Mouse (Mus musculus): ENCODE results near the gene Pik3cb. TPM values are rescaled to one million over a fixed set of nuclear protein-coding genes. Genes with fewer than 3 reads are reported as not detected.

Gene Pik3cb
- polyA plus RNA-seq, 1 experiment from 2014 or later, result 2.8 TPM

DNA sequence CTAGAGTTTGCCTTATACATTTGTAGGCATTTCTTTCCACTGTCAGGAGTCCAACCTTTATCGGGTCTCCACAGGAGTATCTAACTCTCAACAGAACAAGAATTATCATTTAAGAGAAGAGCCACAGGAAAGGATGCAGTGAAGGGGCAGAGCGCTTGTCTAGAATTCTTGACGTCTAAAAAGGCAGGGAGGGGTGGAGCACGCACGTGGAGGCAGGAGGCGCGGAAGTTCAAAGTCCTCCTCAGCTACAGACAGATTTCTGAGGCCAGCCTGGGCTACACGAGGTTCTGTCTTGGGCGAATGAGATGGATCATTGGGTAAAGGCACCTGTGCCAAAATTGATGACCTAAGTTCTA, 23.7 kb upstream of the Pik3cb start:
- Histone ChIP-seq H3K36me3 (no peaks in the 10 kb centered on the region), H3K4me1 (peaks cover 13% of the 10 kb centered on the region), H3K9ac (replicated peaks) (no peak overlapping the region; the same call in 1 of the 2 replicates), H3K27ac (replicated peaks) (no peak overlapping the region), H3K4me3 (no peak overlapping the region), H3K27me3 (no peaks in the 10 kb centered on the region), H3K9me3 (no peaks in the 10 kb centered on the region), H3K4me2 (replicated peaks) (peak overlapping the region; percentile 36)
- ATAC-seq (ENCODE audit: low FRiP score, low read depth), result no peak
- WGBS, result 57% methylated on average over 9 of the region's 9 CpGs

DNA sequence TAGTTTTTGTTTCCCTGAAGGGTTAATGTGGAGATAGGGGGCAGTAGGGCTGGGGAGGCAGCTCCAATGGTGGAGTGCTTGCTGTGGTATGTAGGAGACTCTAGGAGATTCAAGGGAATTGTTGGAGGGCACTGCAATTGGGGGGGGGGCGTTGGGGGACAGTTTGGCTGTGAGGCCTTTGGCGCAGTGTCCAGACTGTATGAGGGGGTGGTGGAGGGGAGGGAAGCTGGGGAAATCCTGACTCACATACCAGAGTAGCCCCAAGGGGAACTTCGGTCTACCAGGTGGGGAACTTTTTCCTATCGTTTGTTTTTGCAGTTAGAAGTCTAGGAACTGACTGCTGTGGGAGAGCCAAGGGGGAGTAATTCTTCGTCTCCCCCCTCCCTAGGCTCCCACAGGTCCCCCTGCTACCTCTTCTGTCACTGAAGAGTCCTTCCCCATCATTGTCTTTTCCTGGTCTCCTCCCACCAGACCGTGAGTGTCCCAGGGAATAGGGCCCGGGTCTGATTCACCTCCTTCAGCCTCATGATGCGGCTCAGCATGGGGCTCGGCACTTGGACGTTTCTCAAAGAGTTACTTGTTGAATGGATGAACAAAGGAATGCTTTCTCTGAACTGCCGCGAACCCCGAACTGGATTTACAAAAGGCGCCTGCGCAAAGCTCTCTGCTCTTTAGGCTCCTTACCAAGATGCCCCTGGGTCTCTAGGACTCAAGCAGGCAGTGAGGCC, 23.2 kb upstream of the Pik3cb start:
- no peaks in the 10 kb centered on the region for H3K27me3 ChIP-seq
- 11% methylated on average over 15 of the region's 15 CpGs for WGBS
- H3K9ac ChIP-seq (replicated peaks), result no peak overlapping the region; the same call in 1 of the 2 replicates

DNA sequence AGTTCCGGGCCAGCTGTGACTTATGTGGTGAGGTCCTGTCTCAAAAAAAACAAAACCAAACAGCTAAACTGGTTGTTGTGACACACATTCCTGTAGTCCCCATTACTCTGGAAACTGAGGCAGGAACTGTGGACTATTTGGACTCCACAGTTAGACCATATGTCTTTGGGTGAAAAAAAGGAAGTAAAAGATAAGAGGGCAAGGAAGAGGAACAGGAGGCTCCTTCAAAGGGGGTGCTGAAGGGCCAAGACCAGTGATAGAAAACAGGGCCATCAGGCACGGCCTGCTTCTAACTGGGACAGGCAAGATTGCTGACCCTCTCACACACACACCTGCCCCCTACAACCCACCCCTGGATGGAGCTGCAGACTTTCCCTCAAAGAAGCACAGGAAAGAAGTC, 22.4 kb upstream of the Pik3cb start:
- H3K4me3 ChIP-seq, result no peak overlapping the region
- no peaks in the 10 kb centered on the region for H3K36me3 ChIP-seq
- H3K9ac ChIP-seq (replicated peaks), result no peak overlapping the region
- WGBS, result 100% methylated on average over 2 of the region's 2 CpGs
- H3K4me2 ChIP-seq (replicated peaks), result no peak overlapping the region
- peaks cover 13% of the 10 kb centered on the region for H3K4me1 ChIP-seq
- no peak for ATAC-seq (ENCODE audit: low FRiP score, low read depth)
- no peaks in the 10 kb centered on the region for H3K27me3 ChIP-seq
- H3K9me3 ChIP-seq, result no peaks in the 10 kb centered on the region
- H3K27ac ChIP-seq (replicated peaks), result no peak overlapping the region

More for the DNA sequence above, 23.2 kb upstream of the Pik3cb start:
- H3K36me3 ChIP-seq, result no peaks in the 10 kb centered on the region
- peaks cover 13% of the 10 kb centered on the region for H3K4me1 ChIP-seq
- H3K9me3 ChIP-seq, result no peaks in the 10 kb centered on the region
- H3K4me2 ChIP-seq (replicated peaks), result peak overlapping the region; percentile 36
- peak; percentile 62; the same call in 1 of the 2 replicates for ATAC-seq (ENCODE audit: low FRiP score, low read depth)
- peak overlapping the region; percentile 12; the same call in 1 of the 2 replicates for H3K4me3 ChIP-seq
- H3K27ac ChIP-seq (replicated peaks), result 0 out of 2 replicates have a peak overlapping the region, but pooled peaks have one; percentile 4

DNA sequence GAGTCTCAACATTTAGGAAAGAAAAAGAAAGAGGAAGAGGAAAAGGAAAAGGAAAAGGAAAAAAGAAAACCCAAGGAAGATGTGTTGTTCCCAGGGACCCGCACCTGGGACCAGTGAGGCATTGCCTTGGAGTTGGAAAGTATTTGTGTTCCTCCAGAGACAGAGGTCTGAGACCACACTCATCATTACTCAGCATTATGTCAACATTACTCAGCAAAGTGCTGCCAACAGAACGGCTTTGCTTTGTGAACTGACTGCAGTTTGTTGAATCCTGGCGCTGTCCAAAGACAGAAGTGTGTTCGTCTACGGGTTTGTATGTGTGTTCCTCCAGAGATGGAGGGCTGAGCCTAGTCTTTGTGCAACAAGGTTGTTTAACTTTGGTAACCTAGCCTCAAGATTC, 20.4 kb upstream of the Pik3cb start:
- Histone ChIP-seq H3K4me2 (replicated peaks) (no peak overlapping the region), H3K9me3 (no peaks in the 10 kb centered on the region), H3K27me3 (no peaks in the 10 kb centered on the region), H3K9ac (replicated peaks) (no peak overlapping the region), H3K36me3 (no peaks in the 10 kb centered on the region), H3K4me1 (peaks cover 13% of the 10 kb centered on the region), H3K4me3 (no peak overlapping the region), H3K27ac (replicated peaks) (no peak overlapping the region)
- 94% methylated on average over 5 of the region's 5 CpGs for WGBS
- no peak for ATAC-seq (ENCODE audit: low FRiP score, low read depth)

DNA sequence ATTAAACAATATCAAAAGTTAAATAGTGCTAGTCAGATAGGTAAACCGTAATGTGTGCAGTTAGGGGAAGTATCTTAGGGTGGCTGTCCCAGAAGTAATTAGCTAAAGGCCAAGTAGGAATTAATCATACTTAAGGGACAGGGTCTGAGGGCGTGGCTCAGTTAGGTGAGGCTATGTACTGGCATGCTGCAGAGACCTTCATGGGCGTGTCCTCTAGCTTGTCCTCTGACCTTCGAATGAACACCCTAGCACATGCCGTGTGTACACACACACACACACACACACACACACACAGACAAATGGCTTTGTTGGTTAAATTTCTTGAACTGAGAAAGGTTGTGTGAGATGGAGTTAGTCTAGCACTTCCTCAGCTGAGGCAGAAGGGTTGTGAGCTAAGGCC, 19.5 kb upstream of the Pik3cb start:
- ATAC-seq (ENCODE audit: low FRiP score, low read depth), result no peak
- H3K27me3 ChIP-seq, result no peaks in the 10 kb centered on the region
- no peak overlapping the region for H3K4me2 ChIP-seq (replicated peaks)
- no peak overlapping the region for H3K4me3 ChIP-seq
- no peak overlapping the region for H3K9ac ChIP-seq (replicated peaks)
- H3K27ac ChIP-seq (replicated peaks), result no peak overlapping the region
- no peaks in the 10 kb centered on the region for H3K36me3 ChIP-seq
- H3K9me3 ChIP-seq, result no peaks in the 10 kb centered on the region
- peaks cover 13% of the 10 kb centered on the region for H3K4me1 ChIP-seq
- WGBS, result 85% methylated on average over 5 of the region's 5 CpGs

DNA sequence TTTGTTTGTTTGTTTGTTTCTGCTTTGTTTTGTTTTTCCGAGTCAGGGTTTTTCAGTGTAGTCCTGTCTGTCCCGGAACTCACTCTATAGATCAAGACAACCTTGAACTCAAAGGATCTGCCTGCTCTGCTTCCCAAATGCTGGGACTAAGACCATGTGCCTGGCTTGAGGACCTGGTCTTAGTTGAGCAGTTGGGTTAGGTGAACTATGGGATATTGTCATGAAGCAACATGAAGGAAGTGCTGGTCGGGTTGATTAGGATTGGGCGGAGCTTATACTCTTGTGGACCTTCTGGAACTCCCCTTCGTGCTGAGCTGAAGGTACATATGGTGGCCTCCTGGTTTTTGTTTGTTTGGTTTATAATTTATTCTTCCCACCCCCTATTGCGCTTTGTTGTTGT, 18.3 kb upstream of the Pik3cb start:
- Histone ChIP-seq H3K4me3 (no peak overlapping the region), H3K27me3 (no peaks in the 10 kb centered on the region), H3K4me2 (replicated peaks) (no peak overlapping the region), H3K27ac (replicated peaks) (no peak overlapping the region), H3K9ac (replicated peaks) (no peak overlapping the region), H3K36me3 (no peaks in the 10 kb centered on the region), H3K4me1 (peaks cover 7% of the 10 kb centered on the region; the same call in 1 of the 2 replicates), H3K9me3 (no peaks in the 10 kb centered on the region)
- no peak for ATAC-seq (ENCODE audit: low FRiP score, low read depth)
- 88% methylated on average over 6 of the region's 6 CpGs for WGBS

DNA sequence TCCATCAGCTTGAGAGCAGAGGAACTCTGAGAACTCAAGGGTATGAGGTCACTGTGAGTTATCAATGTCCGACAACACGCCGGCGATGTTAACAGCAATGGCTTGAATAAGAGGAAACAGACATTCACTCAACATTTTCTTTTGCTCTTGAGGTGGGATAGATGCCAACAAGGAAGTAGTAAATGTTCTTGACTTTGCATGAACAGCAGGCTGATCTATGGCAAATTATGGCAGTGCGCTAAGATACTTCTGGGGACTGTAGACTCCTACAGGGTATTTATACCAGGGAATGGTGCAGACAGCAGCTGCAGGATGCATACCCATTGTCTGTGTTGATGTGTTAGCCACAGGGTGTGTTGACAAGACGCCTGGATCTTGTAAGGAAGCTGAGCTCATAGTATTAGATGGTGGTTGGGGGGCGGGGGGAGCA, 17.8 kb upstream of the Pik3cb start:
- 79% methylated on average over 7 of the region's 7 CpGs for WGBS
- H3K9me3 ChIP-seq, result no peaks in the 10 kb centered on the region
- no peak overlapping the region for H3K27ac ChIP-seq (replicated peaks)
- peaks cover 7% of the 10 kb centered on the region for H3K4me1 ChIP-seq
- H3K36me3 ChIP-seq, result no peaks in the 10 kb centered on the region
- no peak overlapping the region for H3K4me3 ChIP-seq
- H3K27me3 ChIP-seq, result no peaks in the 10 kb centered on the region
- no peak for ATAC-seq (ENCODE audit: low FRiP score, low read depth)
- H3K4me2 ChIP-seq (replicated peaks), result no peak overlapping the region
- H3K9ac ChIP-seq (replicated peaks), result no peak overlapping the region

DNA sequence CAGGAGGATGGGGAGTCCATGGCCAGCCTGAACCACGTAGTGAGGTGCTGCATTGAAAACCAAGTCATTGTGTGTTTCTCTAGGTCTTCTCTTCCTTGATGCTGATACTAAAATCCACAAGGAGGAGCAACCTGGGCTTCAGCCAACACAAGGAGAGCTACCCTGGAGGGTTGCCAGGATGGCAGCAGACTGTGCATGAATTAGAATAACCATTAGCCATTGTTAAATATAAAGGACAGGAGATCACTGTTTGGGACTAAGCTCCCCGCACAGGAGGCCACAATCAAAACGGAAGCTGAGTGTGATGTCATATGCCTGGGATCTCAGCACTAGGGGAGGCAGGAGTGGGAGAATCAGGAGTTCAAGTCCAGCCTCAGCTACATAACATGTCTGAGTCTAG, 13.2 kb upstream of the Pik3cb start:
- ATAC-seq (ENCODE audit: low FRiP score, low read depth), result no peak

DNA sequence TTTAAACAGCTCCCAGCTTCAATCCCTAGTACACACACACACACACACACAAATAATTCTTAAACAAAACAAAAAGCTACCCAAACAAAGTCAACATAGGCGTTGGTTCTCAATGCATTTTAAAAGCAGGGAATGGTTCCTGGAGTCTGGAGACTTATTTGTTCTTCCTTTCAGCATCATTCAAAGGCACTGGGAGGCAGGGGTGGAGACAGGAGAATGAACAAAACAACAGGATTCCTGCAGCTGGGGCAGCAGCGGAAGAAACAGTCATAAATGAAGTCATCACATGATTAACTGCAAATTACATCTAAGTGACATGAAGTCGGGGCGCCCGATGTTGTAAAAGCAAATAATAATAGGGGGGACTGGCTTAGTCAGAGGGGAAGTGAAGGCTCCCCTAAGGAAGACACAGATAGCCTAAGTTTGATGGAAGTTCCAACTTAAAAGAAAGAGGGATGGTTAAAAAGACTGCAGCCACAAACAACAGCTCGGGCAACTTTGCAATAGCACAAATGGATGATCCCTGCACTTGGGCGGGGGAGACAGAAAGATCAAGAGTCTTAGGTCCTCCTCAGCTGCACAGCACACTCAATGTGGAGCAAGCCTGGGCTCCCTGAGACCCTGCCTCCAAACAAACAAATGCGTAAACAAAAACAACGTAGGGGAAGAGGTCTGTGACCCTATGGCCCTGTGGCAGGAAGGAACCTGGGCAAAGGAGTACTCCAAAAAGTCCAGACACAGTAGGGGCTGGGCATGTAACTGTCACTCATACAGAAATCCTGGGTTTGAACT, 12.5 kb upstream of the Pik3cb start:
- Histone ChIP-seq H3K4me2 (replicated peaks) (no peak overlapping the region), H3K36me3 (no peaks in the 10 kb centered on the region), H3K9me3 (no peaks in the 10 kb centered on the region), H3K27ac (replicated peaks) (0 out of 2 replicates have a peak overlapping the region, but pooled peaks have one; percentile 6), H3K27me3 (no peaks in the 10 kb centered on the region), H3K4me3 (no peak overlapping the region), H3K4me1 (peaks cover 12% of the 10 kb centered on the region; the same call in 1 of the 2 replicates), H3K9ac (replicated peaks) (no peak overlapping the region)
- 34% methylated on average over 9 of the region's 9 CpGs for WGBS
- no peak for ATAC-seq (ENCODE audit: low FRiP score, low read depth)

More for the DNA sequence above, 13.2 kb upstream of the Pik3cb start:
- H3K27me3 ChIP-seq, result no peaks in the 10 kb centered on the region
- H3K9ac ChIP-seq (replicated peaks), result no peak overlapping the region
- no peak overlapping the region for H3K4me3 ChIP-seq
- no peaks in the 10 kb centered on the region for H3K9me3 ChIP-seq
- no peak overlapping the region for H3K4me2 ChIP-seq (replicated peaks)
- peaks cover 12% of the 10 kb centered on the region; the same call in 1 of the 2 replicates for H3K4me1 ChIP-seq
- 0 out of 2 replicates have a peak overlapping the region, but pooled peaks have one; percentile 6 for H3K27ac ChIP-seq (replicated peaks)
- H3K36me3 ChIP-seq, result no peaks in the 10 kb centered on the region
- WGBS, result 19% methylated on average over 3 of the region's 3 CpGs

DNA sequence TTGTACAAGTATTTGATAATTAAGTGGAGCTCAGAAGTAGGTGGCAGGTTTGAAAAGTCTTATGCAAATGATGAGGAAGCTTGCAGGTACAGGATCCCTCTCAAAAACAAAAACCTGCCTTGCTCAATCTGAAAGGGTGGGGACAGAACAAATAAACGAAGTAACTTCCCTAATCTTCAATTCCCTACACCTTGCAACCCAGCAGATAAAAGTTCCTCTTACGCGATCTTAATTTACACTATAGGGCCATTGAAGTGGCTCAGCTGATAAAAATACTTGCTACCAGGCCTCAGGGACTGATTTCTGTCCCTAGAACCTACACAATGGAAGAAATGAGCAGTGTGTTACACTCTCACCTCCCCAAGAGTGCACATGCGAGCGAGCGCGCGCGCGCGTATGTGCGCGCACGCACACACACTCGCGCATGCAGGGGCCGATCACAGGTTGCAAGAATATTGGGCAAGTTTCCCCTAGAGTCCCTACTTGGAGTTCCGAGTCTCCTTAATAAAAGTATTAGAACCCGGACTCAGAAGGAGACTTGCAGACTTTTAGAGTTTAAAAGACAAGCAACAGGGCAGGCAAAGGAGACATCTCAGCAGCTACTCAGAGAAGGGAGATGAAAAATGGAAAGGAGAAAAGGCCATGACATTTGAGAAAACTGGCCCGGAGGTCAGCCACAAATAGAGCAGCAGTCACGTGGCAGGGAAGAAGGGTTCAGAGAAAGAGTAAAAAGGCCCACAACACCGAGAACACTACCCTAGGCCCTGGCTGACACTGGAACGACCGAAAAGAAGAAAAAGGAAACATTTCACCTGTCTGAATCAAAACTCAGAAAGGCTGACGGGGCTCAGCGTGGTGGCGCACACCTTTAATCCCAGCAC, 6.7 kb upstream of the Pik3cb start:
- H3K27me3 ChIP-seq, result peaks cover 5% of the 10 kb centered on the region; the same call in 1 of the 2 replicates
- H3K4me2 ChIP-seq (replicated peaks), result no peak overlapping the region
- WGBS, result 89% methylated on average over 27 of the region's 27 CpGs
- no peak overlapping the region for H3K27ac ChIP-seq (replicated peaks)
- H3K4me1 ChIP-seq, result no peaks in the 10 kb centered on the region
- no peaks in the 10 kb centered on the region for H3K36me3 ChIP-seq
- ATAC-seq (ENCODE audit: low FRiP score, low read depth), result no peak
- H3K9ac ChIP-seq (replicated peaks), result no peak overlapping the region
- no peak overlapping the region for H3K4me3 ChIP-seq
- H3K9me3 ChIP-seq, result no peaks in the 10 kb centered on the region

DNA sequence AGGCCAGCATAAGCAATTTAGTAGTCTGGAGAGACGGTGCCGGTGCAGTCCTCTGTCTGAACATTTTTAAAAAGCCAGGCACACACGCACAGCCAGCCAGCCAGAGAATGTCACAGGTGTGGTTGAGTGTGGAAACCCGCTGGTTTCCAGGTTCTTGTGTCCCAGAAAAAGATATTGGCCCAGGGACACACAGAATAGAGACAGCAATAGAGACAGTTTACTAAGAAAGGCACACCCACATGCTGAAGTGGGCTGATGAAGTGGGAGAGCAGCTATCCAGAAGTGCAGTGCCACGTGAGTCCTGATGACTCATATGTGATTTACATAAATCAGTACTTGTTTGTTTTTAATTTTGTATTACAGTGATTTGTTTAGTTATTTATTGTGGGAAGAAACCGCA, 5.3 kb upstream of the Pik3cb start:
- H3K9ac ChIP-seq (replicated peaks), result no peak overlapping the region
- no peaks in the 10 kb centered on the region for H3K9me3 ChIP-seq
- H3K36me3 ChIP-seq, result no peaks in the 10 kb centered on the region
- 72% methylated on average over 6 of the region's 6 CpGs for WGBS
- no peaks in the 10 kb centered on the region for H3K4me1 ChIP-seq
- no peak overlapping the region for H3K4me2 ChIP-seq (replicated peaks)
- H3K4me3 ChIP-seq, result no peak overlapping the region
- H3K27ac ChIP-seq (replicated peaks), result no peak overlapping the region
- H3K27me3 ChIP-seq, result peaks cover 13% of the 10 kb centered on the region
- no peak for ATAC-seq (ENCODE audit: low FRiP score, low read depth)

Data from midbrain, embryonic 12.5 days (tissue).